Mouse (Mus musculus): ENCODE results near the gene Rnase11. TPM values are rescaled to one million over a fixed set of nuclear protein-coding genes. Genes with fewer than 3 reads are reported as not detected.
"Not testable (repeated sequence)": the region's sequence is repeated elsewhere in the genome, so short reads cannot be mapped to it uniquely, and the experiment has no call there.

Gene Rnase11
- total RNA-seq, 2 experiments from 2014 or later, result not detected

DNA sequence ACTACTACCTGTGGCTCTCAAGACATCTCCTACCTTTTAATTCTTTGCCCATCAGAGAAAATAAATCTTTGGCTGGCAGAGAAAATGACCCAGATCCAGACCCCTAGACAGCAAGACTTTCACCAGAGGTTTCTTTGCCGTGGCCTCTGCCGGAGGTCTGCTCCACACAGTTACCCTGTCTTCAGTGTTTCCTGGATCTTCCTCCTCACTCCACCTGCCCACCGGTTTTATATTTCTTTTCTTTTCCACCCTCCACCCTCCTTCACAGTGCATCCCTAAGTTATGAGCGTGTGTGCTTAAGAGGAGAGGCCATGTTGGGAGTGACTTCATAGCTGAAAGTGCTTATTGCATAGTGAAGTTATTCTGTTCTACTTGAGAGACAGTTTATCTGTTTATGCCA is 26.5 kb downstream of the Rnase11 start:
- H3K4me3 ChIP-seq, result no peak overlapping the region
- no peak overlapping the region for H3K27ac ChIP-seq
- TF ChIP-seq CTCF (conservative IDR thresholded peaks at IDR 0.05), result no peak
- no peak for DNase-seq (ENCODE audit: low spot score in 2 of 2)

DNA sequence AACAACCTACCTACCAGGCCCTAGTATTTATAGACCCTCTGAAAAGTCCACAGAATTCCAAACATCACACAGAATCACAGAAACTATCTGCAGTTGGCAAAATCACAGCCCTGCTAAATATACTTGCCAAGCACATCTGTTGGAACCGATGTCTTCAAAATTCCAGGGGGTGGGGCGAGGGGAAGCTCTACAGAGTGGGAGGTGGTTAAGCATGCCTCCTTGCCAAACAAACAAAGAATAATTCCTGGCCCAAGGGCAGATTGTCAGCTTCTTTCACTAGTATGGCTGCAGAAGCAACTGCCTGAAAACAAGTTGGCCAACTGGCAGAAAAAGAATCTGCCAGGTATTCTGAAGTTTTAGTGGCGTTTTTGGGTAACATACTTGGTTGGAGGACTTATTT is 32.7 kb downstream of the Rnase11 start:
- no peak for DNase-seq (ENCODE audit: low spot score in 2 of 2)
- H3K27ac ChIP-seq, result no peak overlapping the region
- no peak for TF ChIP-seq CTCF (conservative IDR thresholded peaks at IDR 0.05)
- H3K4me3 ChIP-seq, result no peak overlapping the region

DNA sequence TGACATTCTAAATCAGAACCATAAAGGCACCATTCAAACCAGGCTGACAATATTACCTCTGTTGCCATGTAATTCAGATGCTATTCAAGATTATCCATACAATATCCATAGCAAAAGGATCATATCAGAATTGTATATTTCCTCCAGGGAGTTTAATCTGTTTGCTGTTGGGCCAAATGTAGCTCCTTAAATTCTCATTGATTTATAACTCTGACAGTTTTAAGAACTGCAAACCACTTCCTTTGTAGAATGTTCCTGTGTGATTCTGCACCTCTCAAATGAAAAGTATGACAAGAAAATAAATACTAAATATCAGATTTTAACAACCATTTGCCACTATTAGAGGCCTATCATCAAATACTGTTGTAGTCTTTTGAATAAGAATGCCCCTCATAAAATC is 34.2 kb downstream of the Rnase11 start:
- Histone ChIP-seq H3K4me3 (no peak overlapping the region), H3K27ac (no peak overlapping the region)
- TF ChIP-seq CTCF (conservative IDR thresholded peaks at IDR 0.05), result no peak
- DNase-seq (ENCODE audit: low spot score in 2 of 2), result no peak

DNA sequence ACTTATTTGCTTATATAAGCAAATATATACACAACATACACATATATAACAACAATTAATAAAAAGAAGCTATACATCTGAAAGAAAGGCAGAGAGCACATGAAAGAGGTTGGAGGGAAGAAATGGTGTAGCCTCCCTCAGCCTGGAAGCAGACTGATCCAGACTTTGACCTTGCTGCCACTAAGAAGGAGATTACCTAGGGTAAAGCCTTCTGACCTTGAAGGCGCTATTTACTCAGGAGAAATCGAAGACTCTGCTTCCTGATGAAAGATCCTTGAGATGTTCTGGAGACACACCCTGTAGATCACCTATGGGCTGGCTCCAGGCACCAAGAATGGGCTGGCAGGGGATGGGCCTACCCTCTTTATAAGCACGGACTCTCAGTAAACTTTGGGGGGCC is 35.2 kb downstream of the Rnase11 start:
- not testable (repeated sequence) for H3K27ac ChIP-seq; H3K4me3 ChIP-seq; DNase-seq (ENCODE audit: low spot score in 2 of 2)

DNA sequence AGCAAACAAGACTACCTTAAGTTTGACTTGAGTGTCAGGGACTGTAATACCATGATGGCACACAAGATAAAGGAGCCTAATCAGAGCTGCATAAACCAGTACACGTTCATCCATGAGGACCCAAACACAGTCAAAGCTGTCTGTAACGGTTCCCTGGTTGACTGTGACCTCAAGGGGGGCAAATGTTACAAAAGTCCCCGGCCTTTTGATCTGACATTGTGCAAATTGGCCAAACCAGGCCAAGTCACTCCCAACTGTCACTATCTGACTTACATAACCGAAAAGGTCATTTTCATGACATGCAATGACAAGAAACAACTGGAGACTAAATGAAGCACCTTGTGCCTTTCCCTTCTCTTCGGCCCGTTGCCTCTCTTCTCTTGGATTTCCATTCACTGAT is 40.4 kb downstream of the Rnase11 start:
- no peak for TF ChIP-seq CTCF (conservative IDR thresholded peaks at IDR 0.05)
- no peak overlapping the region for H3K27ac ChIP-seq
- DNase-seq (ENCODE audit: low spot score in 2 of 2), result no peak
- H3K4me3 ChIP-seq, result no peak overlapping the region

DNA sequence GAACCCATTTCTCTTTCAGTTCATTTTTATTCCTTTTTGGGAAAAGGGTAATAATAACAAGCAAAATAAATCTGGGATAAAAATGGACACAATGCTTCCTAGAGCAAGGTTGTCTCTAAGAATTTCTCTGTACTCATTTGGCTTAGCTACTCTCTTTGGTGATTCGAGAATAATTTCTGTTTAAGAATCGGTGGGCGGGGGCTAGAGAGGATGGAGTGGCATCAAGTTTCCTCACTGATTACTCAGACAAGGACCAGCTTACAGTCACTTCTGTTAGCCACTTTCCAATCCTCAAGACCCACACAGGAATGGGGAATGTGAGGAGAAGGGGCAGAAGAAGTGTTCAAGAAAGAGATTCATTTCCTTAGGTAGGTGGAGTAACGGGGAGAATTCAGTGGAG is 41.2 kb downstream of the Rnase11 start:
- peak overlapping the region; percentile 73 for H3K27ac ChIP-seq
- H3K4me3 ChIP-seq, result no peak overlapping the region
- no peak for DNase-seq (ENCODE audit: low spot score in 2 of 2)
- TF ChIP-seq CTCF (conservative IDR thresholded peaks at IDR 0.05), result no peak

DNA sequence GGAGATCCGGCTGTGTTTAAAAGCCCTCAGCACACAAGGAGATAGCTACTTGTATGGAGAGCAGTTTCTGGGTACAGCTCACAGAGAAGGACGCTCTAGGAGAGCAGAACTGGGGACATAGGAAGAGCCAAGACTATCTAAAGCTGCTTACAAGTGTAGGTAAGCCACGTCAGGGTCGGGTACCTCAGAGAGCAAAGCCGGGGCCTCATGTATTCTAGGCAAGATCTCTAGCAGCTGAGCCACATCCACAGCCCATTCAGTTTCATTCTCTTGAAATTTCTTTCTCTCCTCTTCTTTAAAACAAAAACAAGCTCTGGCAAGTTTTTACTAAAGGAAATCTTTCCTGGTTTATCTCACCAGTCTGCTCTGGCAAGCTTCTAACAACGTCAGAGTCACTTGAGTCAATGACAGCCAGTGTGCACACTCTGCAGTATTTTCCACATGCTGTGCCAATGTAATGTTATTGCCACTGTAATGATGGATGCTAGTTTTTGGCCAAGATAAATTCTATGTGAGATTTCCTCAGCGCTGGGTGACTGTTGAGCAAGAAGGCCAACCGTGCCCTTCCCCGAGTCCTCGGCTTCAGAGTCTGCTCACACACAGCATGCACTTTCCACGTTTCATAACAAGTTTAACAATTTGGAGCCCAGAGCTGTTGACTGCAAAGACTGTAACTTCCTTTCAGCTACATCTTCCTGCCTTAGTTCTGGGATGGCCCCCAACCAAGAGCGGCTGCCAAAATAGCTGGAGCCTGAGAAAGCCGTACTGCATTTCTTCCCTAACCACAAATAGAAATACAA is 41.8 kb downstream of the Rnase11 start:
- DNase-seq (ENCODE audit: low spot score in 2 of 2), result peak; percentile 8 to 11
- Histone ChIP-seq H3K4me3 (no peak overlapping the region), H3K27ac (peak overlapping the region; percentile 73)
- no peak for TF ChIP-seq CTCF (conservative IDR thresholded peaks at IDR 0.05)

DNA sequence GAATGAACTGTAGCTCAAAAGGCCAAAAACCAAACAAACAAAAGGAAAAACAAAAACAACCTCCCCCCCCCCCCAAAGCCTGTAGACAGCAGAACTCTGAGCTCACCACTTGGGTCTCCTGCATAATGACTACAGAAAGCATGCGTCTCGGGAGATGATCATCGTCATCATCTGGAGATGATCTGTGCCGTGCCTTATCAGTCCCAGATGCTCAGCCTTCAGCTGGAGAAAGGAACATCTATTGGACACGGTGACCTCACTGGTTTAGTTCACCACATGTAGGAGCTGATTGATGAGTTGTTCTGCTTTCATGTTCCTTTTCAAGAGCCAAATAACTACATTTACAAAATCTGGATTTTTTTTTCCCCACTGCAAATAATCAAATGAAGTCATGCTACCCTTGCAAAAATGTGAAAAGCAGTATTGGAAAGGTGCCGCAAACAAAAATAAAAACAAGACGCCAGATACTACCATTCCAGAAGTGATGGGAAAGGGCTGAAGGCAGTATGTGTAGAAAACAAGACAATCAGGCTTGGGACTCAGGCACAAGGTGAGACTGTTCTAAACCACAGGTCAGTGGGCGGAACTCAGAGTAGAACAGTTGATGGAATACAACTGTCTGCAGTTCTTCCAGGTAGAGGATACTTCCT is 42.7 kb downstream of the Rnase11 start, which contains the start of gene Rnase10:
Gene Rnase10 (plus strand): TSS at position 600 of the 650 bp plus-strand sequence.
- peak within 1 kb of the TSS; percentile 73 for H3K27ac ChIP-seq
- no peak for TF ChIP-seq CTCF (conservative IDR thresholded peaks at IDR 0.05)
- no peak for DNase-seq (ENCODE audit: low spot score in 2 of 2)
- no peak within 1 kb of the TSS for H3K4me3 ChIP-seq

Other genes starting within 250 kb of the Rnase11 start
- not detected for gene Ccnb1ip1, start 242.4 kb downstream of the Rnase11 start, total RNA-seq (2021)
- gene Parp2, start 242.3 kb downstream of the Rnase11 start, total RNA-seq (2021), result 10 to 100 TPM; 27.5 to 31.9 TPM
- 1 to 10 TPM; 2.4 to 3.2 TPM for gene Tep1, start 179.6 kb downstream of the Rnase11 start, total RNA-seq (2021)
- gene Klhl33, start 152.7 kb downstream of the Rnase11 start, total RNA-seq (2021), result 1 to 10 TPM; 5.4 to 5.9 TPM
- 10 to 100 TPM; 35.0 to 36.0 TPM for gene Osgep, start 125.3 kb downstream of the Rnase11 start, total RNA-seq (2021)
- gene Apex1, start 125.2 kb downstream of the Rnase11 start, total RNA-seq (2021), result 10 to 100 TPM; 70.3 to 73.4 TPM
- gene Pip4p1, start 119.3 kb downstream of the Rnase11 start, total RNA-seq (2021), result 10 to 100 TPM; 92.9 to 95.6 TPM
- gene Pnp, start 119.1 kb downstream of the Rnase11 start, total RNA-seq (2021), result 10 to 100 TPM; 14.0 to 17.1 TPM
- gene Gm49342, start 105.6 kb downstream of the Rnase11 start, total RNA-seq (2021), result 10 to 100 TPM in 1 of 2 experiments, 1 to 10 TPM in 1; 5.2 to 12.0 TPM
- gene Pnp2, start 94.2 kb downstream of the Rnase11 start, total RNA-seq (2021), result 1 to 10 TPM in 1 of 2 experiments, under 1 TPM in 1; 0.83 to 1.1 TPM
- not detected for gene Rnase10, start 42.4 kb downstream of the Rnase11 start, total RNA-seq (2021)
- gene Rnase9, start 8.3 kb downstream of the Rnase11 start, total RNA-seq (2021), result not detected
- not detected for gene Rnase12, start 7.5 kb upstream of the Rnase11 start, total RNA-seq (2021)
- not detected for gene Olfr750, start 24.3 kb upstream of the Rnase11 start, total RNA-seq (2021)
- gene Rnase4, start 40.9 kb upstream of the Rnase11 start, total RNA-seq (2021), result 10 to 100 TPM; 15.0 to 18.0 TPM
- gene Ang, start 41.0 kb upstream of the Rnase11 start, total RNA-seq (2021), result 1 to 10 TPM; 3.5 to 4.8 TPM
- not detected for gene Eddm3b, start 64.3 kb upstream of the Rnase11 start, total RNA-seq (2021)
- not detected for gene Rnase6, start 73.7 kb upstream of the Rnase11 start, total RNA-seq (2021)
- gene Rnase1, start 96.6 kb upstream of the Rnase11 start, total RNA-seq (2021), result 1 to 10 TPM; 3.4 to 4.8 TPM
- under 1 TPM in 1 of 2 experiments, not detected in 1; 0.51 TPM for gene Rnase2b, start 112.1 kb upstream of the Rnase11 start, total RNA-seq (2021)
- gene Ang2, start 149.0 kb upstream of the Rnase11 start, total RNA-seq (2021), result not detected
- gene Ear14, start 153.2 kb upstream of the Rnase11 start, total RNA-seq (2021), result not detected
- gene Rnase2a, start 205.9 kb upstream of the Rnase11 start, total RNA-seq (2021), result not detected